Mouse (Mus musculus) CH12.LX (cell line): Measurements from ENCODE around the gene Apom. TPM values are rescaled to one million over a fixed set of nuclear protein-coding genes. Genes with fewer than 3 reads are reported as not detected.
A peak's percentile ranks its signal among the peaks of the same experiment; 100 is the strongest.

ENCODE experiments used
- DNase-seq: peaks from one replicate; pipeline ENCODE4 v3.0.0-alpha.2; 2013; ENCODE audit errors: extremely low read depth
- H3K27ac ChIP-seq: 2 replicates; pipeline ENCODE4 v1.5.1; 2012; ENCODE audit warnings: low read depth, mild to moderate bottlenecking, control low read depth, moderate library complexity; ENCODE audit not compliant: insufficient read depth
- H3K27me3 ChIP-seq: replicated peaks from 2 replicates; pipeline ENCODE3; 2012; ENCODE audit warnings: inconsistent platforms
- H3K36me3 ChIP-seq, 2 experiments: replicated peaks in 1 of 2; 2 replicates each; pipeline versions ENCODE3 to v1.6.1; 2012; ENCODE audit warnings: inconsistent platforms in 1 of 2, low read length in 1 of 2, mild to moderate bottlenecking in 1 of 2, mixed read lengths in 1 of 2, moderate library complexity in 1 of 2; ENCODE audit not compliant: control insufficient read depth in 1 of 2, insufficient read depth in 1 of 2
- H3K4me1 ChIP-seq, 2 experiments: 2 replicates each; pipeline ENCODE4 v1.6.1; 2012; ENCODE audit warnings: inconsistent platforms in 1 of 2, moderate library complexity in 1 of 2; ENCODE audit not compliant: insufficient read depth in 2 of 2, control insufficient read depth in 1 of 2
- H3K4me2 ChIP-seq: 2 replicates; pipeline ENCODE4 v1.6.1; 2012; ENCODE audit warnings: low read depth, mild to moderate bottlenecking, control low read depth; ENCODE audit not compliant: poor library complexity, insufficient read depth, severe bottlenecking
- H3K4me3 ChIP-seq, 3 experiments: fragments of 150-350 bp in 1 of 3; sonication (generic) in 1 of 3; replicated peaks in 1 of 3; 2 replicates each; pipeline versions ENCODE3 to v1.5.1; 2011 to 2012; ENCODE audit warnings: low read depth in 2 of 3, low read length in 2 of 3, mild to moderate bottlenecking in 2 of 3, moderate library complexity in 2 of 3, control low read depth in 1 of 3, improper control_type of control experiment in 1 of 3, inconsistent platforms in 1 of 3, mixed read lengths in 1 of 3; ENCODE audit not compliant: poor library complexity in 1 of 3
- H3K79me2 ChIP-seq: replicated peaks from 2 replicates; pipeline ENCODE4 v1.6.1; 2012; ENCODE audit warnings: mild to moderate bottlenecking, moderate library complexity; ENCODE audit not compliant: control insufficient read depth, poor library complexity, insufficient read depth, severe bottlenecking; ENCODE audit errors: extremely low read depth
- H3K9ac ChIP-seq: 2 replicates; pipeline ENCODE4 v1.6.1; 2012; ENCODE audit warnings: low read depth, mild to moderate bottlenecking, control low read depth, moderate library complexity; ENCODE audit not compliant: insufficient read depth
- H3K9me3 ChIP-seq: replicated peaks from 2 replicates; pipeline ENCODE3; 2012; ENCODE audit warnings: low read length, inconsistent platforms, mixed read lengths
- BHLHE40 ChIP-seq: IDR thresholded peaks from 2 replicates; pipeline ENCODE4 v1.6.1; 2011; ENCODE audit warnings: mild to moderate bottlenecking, low read depth, low read length, improper control_type of control experiment
- CHD1 ChIP-seq: IDR thresholded peaks from 2 replicates; pipeline ENCODE4 v1.6.1; 2012; ENCODE audit warnings: low read depth, low read length, improper control_type of control experiment, inconsistent platforms
- CTCF ChIP-seq, 2 experiments: IDR thresholded peaks in 1 of 2; conservative IDR thresholded peaks in 1 of 2; 2 replicates each; pipeline ENCODE4 v1.5.1; 2011 to 2012; ENCODE audit warnings: low read depth in 2 of 2, low read length in 2 of 2, improper control_type of control experiment in 1 of 2, inconsistent platforms in 1 of 2, mild to moderate bottlenecking in 1 of 2, moderate library complexity in 1 of 2
- E2F4 ChIP-seq: IDR thresholded peaks from 2 replicates; pipeline ENCODE4 v1.6.1; 2011; ENCODE audit warnings: low read depth, low read length, improper control_type of control experiment; ENCODE audit not compliant: insufficient replicate concordance
- ELF1 ChIP-seq: IDR thresholded peaks from 2 replicates; pipeline ENCODE4 v1.6.1; 2014; ENCODE audit warnings: low read depth, mild to moderate bottlenecking, inconsistent platforms, low read length, improper control_type of control experiment
- ETS1 ChIP-seq: conservative IDR thresholded peaks from 2 replicates; pipeline ENCODE4 v1.6.1; 2012; ENCODE audit warnings: low read depth, mild to moderate bottlenecking, inconsistent platforms, low read length, improper control_type of control experiment, moderate library complexity
- HCFC1 ChIP-seq: IDR thresholded peaks from 2 replicates; pipeline ENCODE4 v1.6.1; 2012; ENCODE audit warnings: low read depth, mild to moderate bottlenecking, inconsistent platforms, low read length, improper control_type of control experiment
- IRF4 ChIP-seq: IDR thresholded peaks from 2 replicates; pipeline ENCODE4 v1.6.1; 2014; ENCODE audit warnings: low read depth, mild to moderate bottlenecking, inconsistent platforms, low read length, improper control_type of control experiment
- MAFK ChIP-seq: IDR thresholded peaks from 2 replicates; pipeline ENCODE4 v1.6.1; 2011; ENCODE audit warnings: low read length, improper control_type of control experiment; ENCODE audit not compliant: insufficient replicate concordance
- MAZ ChIP-seq: IDR thresholded peaks from 2 replicates; pipeline ENCODE4 v1.6.1; 2012; ENCODE audit warnings: low read depth, mild to moderate bottlenecking, inconsistent platforms, low read length, improper control_type of control experiment, moderate library complexity
- PAX5 ChIP-seq: IDR thresholded peaks from 2 replicates; pipeline ENCODE4 v1.6.1; 2012; ENCODE audit warnings: low read length, inconsistent platforms, mixed read lengths
- POLR2A ChIP-seq: IDR thresholded peaks from 2 replicates; pipeline ENCODE4 v1.6.1; 2011; ENCODE audit warnings: low read depth, mild to moderate bottlenecking, improper control_type of control experiment, low read length
- POLR2AphosphoS2 ChIP-seq: IDR thresholded peaks from 2 replicates; pipeline ENCODE4 v1.6.1; 2011; ENCODE audit warnings: low read depth, low read length, improper control_type of control experiment
- RAD21 ChIP-seq: IDR thresholded peaks from 2 replicates; pipeline ENCODE4 v1.6.1; 2011; ENCODE audit warnings: low read depth, mild to moderate bottlenecking, low read length, improper control_type of control experiment, moderate library complexity
- SMC3 ChIP-seq: IDR thresholded peaks from 2 replicates; pipeline ENCODE4 v1.6.1; 2011; ENCODE audit warnings: low read depth, low read length, improper control_type of control experiment
- TBP ChIP-seq: conservative IDR thresholded peaks from 2 replicates; pipeline ENCODE4 v1.6.1; 2011; ENCODE audit warnings: low read depth, low read length, improper control_type of control experiment
- TCF12 ChIP-seq: IDR thresholded peaks from 2 replicates; pipeline ENCODE4 v1.6.1; 2014; ENCODE audit warnings: low read depth, mild to moderate bottlenecking, inconsistent platforms, low read length, improper control_type of control experiment
- UBTF ChIP-seq: IDR thresholded peaks from 2 replicates; pipeline ENCODE4 v1.6.1; 2012; ENCODE audit warnings: low read depth, mild to moderate bottlenecking, inconsistent platforms, low read length, improper control_type of control experiment, moderate library complexity
- USF1 ChIP-seq: IDR thresholded peaks from 2 replicates; pipeline ENCODE4 v1.6.1; 2014; ENCODE audit warnings: low read depth, mild to moderate bottlenecking, inconsistent platforms, low read length, improper control_type of control experiment
- ZC3H11A ChIP-seq: IDR thresholded peaks from 2 replicates; pipeline ENCODE4 v1.6.1; 2012; ENCODE audit warnings: low read depth, mild to moderate bottlenecking, inconsistent platforms, low read length, improper control_type of control experiment
- ZKSCAN1 ChIP-seq: IDR thresholded peaks from 2 replicates; pipeline ENCODE4 v1.6.1; 2012; ENCODE audit warnings: low read depth, inconsistent platforms, low read length, improper control_type of control experiment, borderline replicate concordance
- ZMIZ1 ChIP-seq: IDR thresholded peaks from 2 replicates; pipeline ENCODE4 v1.6.1; 2012; ENCODE audit warnings: low read depth, mild to moderate bottlenecking, inconsistent platforms, low read length, improper control_type of control experiment
- ZNF384 ChIP-seq: IDR thresholded peaks from 2 replicates; pipeline ENCODE4 v1.6.1; 2012; ENCODE audit warnings: low read depth, low read length, improper control_type of control experiment, inconsistent platforms
- dilution Hi-C: fragments of 300-500 bp; cut with MboI; formaldehyde crosslinking; loops from 2 replicates; pipeline ENCODE4 v1.14.3; 2020; ENCODE audit warnings: low sequenced_read_pairs; ENCODE audit not compliant: extremely low pct_unique_long_range_greater_than_20kb, extremely low pct_ligation_motif_present
- in situ Hi-C: fragments of 300-500 bp; cut with MboI; formaldehyde crosslinking; loops from 3 replicates; pipeline ENCODE4 v1.14.3; 2019; ENCODE audit warnings: low sequenced_read_pairs, low pct_ligation_motif_present, low pct_unique_long_range_greater_than_20kb, mixed read lengths
- polyA plus RNA-seq: library from polyadenylated mRNA; unstranded; fragments of >175 nt; gene quantifications from 2 replicates; pipeline ENCODE4 v1.2.1, GENCODE M21; 2012; ENCODE audit warnings: low read depth; ENCODE audit not compliant: insufficient read length
- total RNA-seq, 2 experiments: library from RNA; depleted of rRNA; stranded (reverse); fragments of 300-350 nt in 1 of 2; fragments of >200 nt in 1 of 2; gene quantifications; 2 replicates each; pipeline ENCODE4 v1.2.3; 2012 to 2014

Gene Apom
- total and polyA plus RNA-seq, 3 experiments = 0.39 TPM; not detected in 2

GRCm38 (mm10) chr17:35105740-35106389 lies 26.0 kb downstream of the Apom start:
- peak; percentile 30 for DNase-seq
- H3K4me2 ChIP-seq = no peak overlapping the region
- in situ Hi-C loops (no loop called here), dilution Hi-C loops (no loop called here)
- TF ChIP-seq SMC3 (peak; percentile 81), PAX5 (no peak), CHD1 (no peak), RAD21 (peak; percentile 79), BHLHE40 (no peak), ELF1 (no peak), ZNF384 (peak; percentile 81), ZMIZ1 (no peak), MAFK (no peak), HCFC1 (no peak), IRF4 (no peak), POLR2AphosphoS2 (no peak), ZC3H11A (0 out of 2 replicates have a peak, but pooled peaks have one; percentile 25), CTCF (conservative IDR thresholded peaks at IDR 0.05 in 1 of 2, IDR thresholded peaks at IDR 0.05 in 1 of 2; ENCODE audit: low read depth in 2 of 2, low read length in 2 of 2) (peak in 1 of 2 experiments; percentile 81; a peak in 2 of 4 replicates), E2F4 (no peak), ETS1 (no peak), TCF12 (no peak), POLR2A (no peak)
- H3K27ac ChIP-seq = no peak overlapping the region
- H3K27me3 ChIP-seq = no peaks in the 10 kb centered on the region
- no peaks in the 10 kb centered on the region for H3K9me3 ChIP-seq
- no peak overlapping the region for H3K4me3 ChIP-seq
- H3K36me3 ChIP-seq = peaks cover 25 to 41% of the 10 kb centered on the region in 2 experiments
- peaks cover 0 to 4% of the 10 kb centered on the region in 2 experiments; a peak in 1 of 4 replicates for H3K4me1 ChIP-seq
- H3K79me2 ChIP-seq = no peaks in the 10 kb centered on the region
- H3K9ac ChIP-seq = no peak overlapping the region

DNA sequence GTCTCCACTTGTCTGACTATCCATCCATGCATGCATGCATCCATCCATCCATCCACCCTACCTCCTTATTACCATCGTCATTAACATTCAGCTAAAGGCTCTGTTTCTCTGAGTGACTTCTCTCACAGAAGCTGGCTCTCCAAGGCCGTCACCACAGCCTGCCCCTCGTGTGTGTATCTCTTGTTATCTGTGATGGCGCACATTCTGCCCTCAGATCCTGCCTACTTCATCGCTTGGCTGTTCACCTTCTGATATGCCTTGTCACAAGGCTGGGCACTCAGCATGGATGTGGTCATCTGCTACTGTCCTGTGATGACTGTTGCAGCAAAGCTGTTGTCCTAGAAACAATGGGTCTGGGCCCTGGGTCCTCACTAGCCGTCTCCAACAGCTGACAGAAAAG lies 27.1 kb downstream of the Apom start:
- Histone ChIP-seq H3K27ac (no peak overlapping the region), H3K36me3 (peaks cover 35 to 52% of the 10 kb centered on the region in 2 experiments), H3K9me3 (no peaks in the 10 kb centered on the region)

More for the DNA sequence above, 27.1 kb downstream of the Apom start:
- no peaks in the 10 kb centered on the region for H3K27me3 ChIP-seq
- H3K4me3 ChIP-seq = no peak overlapping the region
- no peak for DNase-seq
- no peak overlapping the region for H3K9ac ChIP-seq
- peaks cover 0 to 4% of the 10 kb centered on the region in 2 experiments; a peak in 1 of 4 replicates for H3K4me1 ChIP-seq
- no peak overlapping the region for H3K4me2 ChIP-seq
- dilution Hi-C loops = no loop called here
- H3K79me2 ChIP-seq = no peaks in the 10 kb centered on the region
- TF ChIP-seq POLR2AphosphoS2 = no peak
- TF ChIP-seq BHLHE40 = no peak
- TF ChIP-seq MAZ = no peak
- no peak for TF ChIP-seq E2F4
- no peak for TF ChIP-seq UBTF
- no peak for TF ChIP-seq ELF1
- no peak for TF ChIP-seq TBP
- no peak for TF ChIP-seq ZNF384
- TF ChIP-seq ZKSCAN1 = no peak
- TF ChIP-seq USF1 = no peak
- TF ChIP-seq, all 38 proteins: peak for 0
- in situ Hi-C loops = no loop called here
